Mouse (Mus musculus): ENCODE measurements around the gene Larp4.

GRCm38 (mm10) chr15:100050940-100051339 is 81.1 kb downstream of the Larp4 start:
- TF ChIP-seq CTCF (IDR thresholded peaks at IDR 0.05; ENCODE audit: low read depth) (no peak), EP300 (IDR thresholded peaks at IDR 0.05; ENCODE audit: low read depth) (no peak)

Measured in liver, embryonic 14.5 days (tissue).